Mouse (Mus musculus): Measurements from ENCODE around the gene Pja2. TPM values are rescaled to one million over a fixed set of nuclear protein-coding genes. Genes with fewer than 3 reads are reported as not detected.

Pja2 gene
- polyA plus RNA-seq, 1 experiment from 2014 or later: 187 TPM

Small RNA genes lying within 50 kb of the gene (microRNA-seq; reads per million reads assigned to microRNA genes)
- not detected for gene Gm24194

All from hindbrain, embryonic 15.5 days (tissue).